Mouse (Mus musculus) forebrain, postnatal 0 days (tissue): ENCODE measurements around the gene Gpr160. TPM values are rescaled to one million over a fixed set of nuclear protein-coding genes. Genes with fewer than 3 reads are reported as not detected.
"Not testable (repeated sequence)": the region's sequence is repeated elsewhere in the genome, so short reads cannot be mapped to it uniquely, and the experiment has no call there.

ENCODE experiments used
- ATAC-seq: fragments of 200-750 bp; cut with Nextera tagmentation; 2 replicates; pipeline ENCODE4 v1.8.0; 2017; ENCODE audit warnings: mild to moderate bottlenecking, moderate library complexity
- DNase-seq: peaks from one replicate; pipeline ENCODE4 v3.0.0-alpha.2; 2015
- H3K27ac ChIP-seq: fragments of 300-500 bp; sonication (generic); 2 replicates; pipeline ENCODE4 v1.5.1; 2014; ENCODE audit warnings: low read depth, mild to moderate bottlenecking, antibody characterized with exemption, low read length, moderate library complexity, mixed read lengths
- H3K27me3 ChIP-seq: fragments of 300-500 bp; sonication (generic); 2 replicates; pipeline ENCODE4 v1.6.1; 2014; ENCODE audit warnings: mild to moderate bottlenecking, low read length, mixed read lengths; ENCODE audit not compliant: insufficient read depth
- H3K36me3 ChIP-seq: fragments of 300-500 bp; sonication (generic); 2 replicates; pipeline ENCODE4 v1.6.1; 2014; ENCODE audit warnings: mild to moderate bottlenecking, moderate library complexity; ENCODE audit not compliant: insufficient read depth
- H3K4me1 ChIP-seq: fragments of 300-500 bp; sonication (generic); 2 replicates; pipeline ENCODE4 v1.6.1; 2014; ENCODE audit warnings: antibody characterized with exemption; ENCODE audit not compliant: insufficient read depth
- H3K4me2 ChIP-seq: fragments of 300-500 bp; sonication (generic); 2 replicates; pipeline ENCODE4 v1.6.1; 2014; ENCODE audit warnings: low read depth, mild to moderate bottlenecking, moderate library complexity
- H3K4me3 ChIP-seq: fragments of 300-500 bp; sonication (generic); 2 replicates; pipeline ENCODE4 v1.5.1; 2014; ENCODE audit warnings: low read depth, low read length, mixed read lengths
- H3K9ac ChIP-seq: fragments of 300-500 bp; sonication (generic); 2 replicates; pipeline ENCODE4 v1.6.1; 2014; ENCODE audit warnings: mild to moderate bottlenecking
- H3K9me3 ChIP-seq: fragments of 300-500 bp; sonication (generic); 2 replicates; pipeline ENCODE4 v1.6.1; 2016; ENCODE audit warnings: low read length
- CTCF ChIP-seq: sonication (generic); IDR thresholded peaks from 2 replicates; pipeline ENCODE4 v1.5.1; 2016; ENCODE audit warnings: antibody characterized with exemption, control low read depth, low read depth
- WGBS: fragments of 180-500 bp; shearing (Covaris S2); extraction: QIAGEN DNeasy Blood & Tissue Kit; methylation state at CpG from one replicate; pipeline ENCODE4 v1.1.7; 2014; 5-methylcytosine and 5-hydroxymethylcytosine counted together
- polyA plus RNA-seq: library from polyadenylated mRNA; unstranded; fragments of >200 nt; fragmentation: Nextera tagmentation; extraction: Ambion mirVana; gene quantifications from 2 replicates; pipeline ENCODE4 v1.2.1, GENCODE M21; 2015
- total RNA-seq: library from RNA; depleted of rRNA; stranded (reverse); fragments of >200 nt; gene quantifications from 2 replicates; pipeline ENCODE4 v1.2.3, GENCODE M21; 2014

The Gpr160 gene
- total and polyA plus RNA-seq, 2 experiments from 2014 or later: 1.5 to 3.1 TPM

- Histone ChIP-seq H3K4me3 (no peak overlapping the region), H3K9me3 (no peaks in the 10 kb centered on the region), H3K27ac (no peak overlapping the region), H3K9ac (no peak overlapping the region), H3K27me3 (no peaks in the 10 kb centered on the region), H3K4me2 (no peak overlapping the region), H3K4me1 (no peaks in the 10 kb centered on the region), H3K36me3 (no peaks in the 10 kb centered on the region)
- DNase-seq: no peak
- 88% methylated on average over 3 of the region's 3 CpGs for WGBS
- TF ChIP-seq CTCF: no peak
- ATAC-seq: no peak
These were observed 22.5 kb upstream of the Gpr160 start for GRCm38 (mm10) chr3:30833254-30833653.

- 74% methylated on average over 2 of the region's 2 CpGs for WGBS
- no peaks in the 10 kb centered on the region for H3K36me3 ChIP-seq
- ATAC-seq (no peak), DNase-seq (no peak)
- no peak overlapping the region for H3K9ac ChIP-seq
- H3K27ac ChIP-seq: no peak overlapping the region
- H3K4me3 ChIP-seq: no peak overlapping the region
- H3K4me2 ChIP-seq: no peak overlapping the region
- H3K9me3 ChIP-seq: no peaks in the 10 kb centered on the region
- no peak for TF ChIP-seq CTCF
- no peaks in the 10 kb centered on the region for H3K27me3 ChIP-seq
- no peaks in the 10 kb centered on the region for H3K4me1 ChIP-seq
These were observed 10.0 kb upstream of the Gpr160 start for GRCm38 (mm10) chr3:30845755-30846154.

- ATAC-seq (no peak), DNase-seq (no peak)
- WGBS: 77% methylated on average over 1 of the region's 1 CpGs
- TF ChIP-seq CTCF: no peak
- H3K9me3 ChIP-seq: no peaks in the 10 kb centered on the region
- H3K27me3 ChIP-seq: no peaks in the 10 kb centered on the region
- no peak overlapping the region for H3K9ac ChIP-seq
- no peak overlapping the region for H3K4me3 ChIP-seq
- no peak overlapping the region for H3K4me2 ChIP-seq
- H3K4me1 ChIP-seq: no peaks in the 10 kb centered on the region
- H3K36me3 ChIP-seq: no peaks in the 10 kb centered on the region
- no peak overlapping the region for H3K27ac ChIP-seq
These were observed 8.3 kb upstream of the Gpr160 start for GRCm38 (mm10) chr3:30847413-30847812.

- no peak for DNase-seq
- Histone ChIP-seq H3K9me3 (no peaks in the 10 kb centered on the region), H3K9ac (no peak overlapping the region), H3K27ac (no peak overlapping the region), H3K4me3 (no peak overlapping the region), H3K36me3 (no peaks in the 10 kb centered on the region), H3K4me2 (no peak overlapping the region), H3K27me3 (no peaks in the 10 kb centered on the region), H3K4me1 (no peaks in the 10 kb centered on the region)
- WGBS: 76% methylated on average over 6 of the region's 6 CpGs
- no peak for TF ChIP-seq CTCF
- ATAC-seq: no peak
These were observed 4.3 kb upstream of the Gpr160 start for GRCm38 (mm10) chr3:30851422-30851821.

DNA sequence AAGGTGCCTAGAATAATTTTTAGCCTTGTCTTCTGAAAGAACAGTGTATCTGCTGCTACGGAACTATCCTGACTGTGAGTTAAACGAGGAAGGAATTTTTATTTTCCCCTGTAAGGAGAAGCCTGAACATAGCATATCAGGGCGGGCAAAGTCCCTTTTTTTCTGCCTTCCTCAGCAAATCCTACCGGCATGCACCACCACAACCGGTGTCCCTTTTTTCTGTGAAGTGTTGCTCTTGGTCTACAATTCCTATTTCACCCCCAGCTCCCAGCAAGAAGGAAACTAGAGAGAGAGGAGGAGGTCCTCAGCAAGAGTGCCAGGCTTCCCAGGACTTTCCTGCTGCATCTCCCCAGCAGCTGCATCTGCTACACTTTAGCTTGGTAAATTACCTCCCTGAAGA lies 2.2 kb upstream of the Gpr160 start:
- Histone ChIP-seq H3K36me3 (no peaks in the 10 kb centered on the region), H3K27me3 (no peaks in the 10 kb centered on the region), H3K4me3 (no peak overlapping the region), H3K4me2 (no peak overlapping the region), H3K9me3 (no peaks in the 10 kb centered on the region), H3K27ac (no peak overlapping the region), H3K9ac (no peak overlapping the region), H3K4me1 (no peaks in the 10 kb centered on the region)
- DNase-seq (no peak), ATAC-seq (no peak)
- no peak for TF ChIP-seq CTCF
- WGBS: 91% methylated on average over 5 of the region's 5 CpGs

- H3K36me3 ChIP-seq, H3K4me1 ChIP-seq, DNase-seq, H3K4me3 ChIP-seq, H3K9me3 ChIP-seq, ATAC-seq, H3K27ac ChIP-seq, H3K27me3 ChIP-seq, H3K4me2 ChIP-seq, H3K9ac ChIP-seq: not testable (repeated sequence)
- 94% methylated on average over 8 of the region's 8 CpGs for WGBS
These were observed 3.8 kb downstream of the Gpr160 start for GRCm38 (mm10) chr3:30859599-30859998.

- DNase-seq: no peak
- no peak overlapping the region for H3K9ac ChIP-seq
- ATAC-seq: no peak
- H3K4me2 ChIP-seq: no peak overlapping the region
- no peak overlapping the region for H3K4me3 ChIP-seq
- no peaks in the 10 kb centered on the region for H3K4me1 ChIP-seq
- TF ChIP-seq CTCF: no peak
- no peaks in the 10 kb centered on the region for H3K9me3 ChIP-seq
- no peak overlapping the region for H3K27ac ChIP-seq
- 87% methylated on average over 4 of the region's 4 CpGs for WGBS
- H3K27me3 ChIP-seq: no peaks in the 10 kb centered on the region
- H3K36me3 ChIP-seq: no peaks in the 10 kb centered on the region
These were observed 5.0 kb downstream of the Gpr160 start for GRCm38 (mm10) chr3:30860705-30861104.
